Mouse (Mus musculus): ENCODE results near the gene Arl15. TPM values are rescaled to one million over a fixed set of nuclear protein-coding genes. Genes with fewer than 3 reads are reported as not detected.

Arl15 gene
- total RNA-seq, 2 experiments from 2014 or later, result 12.5 to 21.6 TPM

- ATAC-seq (replicated peaks; ENCODE audit: low FRiP score, low TSS enrichment, poor library complexity, severe bottlenecking), result no peak
Measured at GRCm38 (mm10) chr13:113897498-113897897, 103.2 kb downstream of the Arl15 start.

GRCm38 (mm10) chr13:113897951-113898350, 103.6 kb downstream of the Arl15 start:
- no peak for ATAC-seq (replicated peaks; ENCODE audit: low FRiP score, low TSS enrichment, poor library complexity, severe bottlenecking)

- ATAC-seq (replicated peaks; ENCODE audit: low FRiP score, low TSS enrichment, poor library complexity, severe bottlenecking), result no peak
Measured at GRCm38 (mm10) chr13:113901001-113901545, 106.8 kb downstream of the Arl15 start.

GRCm38 (mm10) chr13:113903255-113903654, 109.0 kb downstream of the Arl15 start:
- ATAC-seq (replicated peaks; ENCODE audit: low FRiP score, low TSS enrichment, poor library complexity, severe bottlenecking), result peak; percentile 73

GRCm38 (mm10) chr13:113911986-113912519, 117.7 kb downstream of the Arl15 start:
- ATAC-seq (replicated peaks; ENCODE audit: low FRiP score, low TSS enrichment, poor library complexity, severe bottlenecking), result no peak

GRCm38 (mm10) chr13:113914551-113914971, 120.3 kb downstream of the Arl15 start:
- ATAC-seq (replicated peaks; ENCODE audit: low FRiP score, low TSS enrichment, poor library complexity, severe bottlenecking), result no peak

GRCm38 (mm10) chr13:113915700-113916099, 121.4 kb downstream of the Arl15 start:
- no peak for ATAC-seq (replicated peaks; ENCODE audit: low FRiP score, low TSS enrichment, poor library complexity, severe bottlenecking)

- no peak for ATAC-seq (replicated peaks; ENCODE audit: low FRiP score, low TSS enrichment, poor library complexity, severe bottlenecking)
Measured at GRCm38 (mm10) chr13:113916761-113917160, 122.5 kb downstream of the Arl15 start.

- no peak for ATAC-seq (replicated peaks; ENCODE audit: low FRiP score, low TSS enrichment, poor library complexity, severe bottlenecking)
Measured at GRCm38 (mm10) chr13:113917376-113917775, 123.1 kb downstream of the Arl15 start.

GRCm38 (mm10) chr13:113917868-113918411, 123.6 kb downstream of the Arl15 start:
- no peak for ATAC-seq (replicated peaks; ENCODE audit: low FRiP score, low TSS enrichment, poor library complexity, severe bottlenecking)

- no peak for ATAC-seq (replicated peaks; ENCODE audit: low FRiP score, low TSS enrichment, poor library complexity, severe bottlenecking)
Measured at GRCm38 (mm10) chr13:113918668-113919067, 124.4 kb downstream of the Arl15 start.

GRCm38 (mm10) chr13:113935697-113936096, 141.4 kb downstream of the Arl15 start:
- ATAC-seq (replicated peaks; ENCODE audit: low FRiP score, low TSS enrichment, poor library complexity, severe bottlenecking), result no peak

- no peak for ATAC-seq (replicated peaks; ENCODE audit: low FRiP score, low TSS enrichment, poor library complexity, severe bottlenecking)
Measured at GRCm38 (mm10) chr13:113937231-113937630, 142.9 kb downstream of the Arl15 start.

- ATAC-seq (replicated peaks; ENCODE audit: low FRiP score, low TSS enrichment, poor library complexity, severe bottlenecking), result no peak
Measured at GRCm38 (mm10) chr13:113938561-113938960, 144.3 kb downstream of the Arl15 start.

- ATAC-seq (replicated peaks; ENCODE audit: low FRiP score, low TSS enrichment, poor library complexity, severe bottlenecking), result no peak
Measured at GRCm38 (mm10) chr13:113939097-113939496, 144.8 kb downstream of the Arl15 start.

- no peak for ATAC-seq (replicated peaks; ENCODE audit: low FRiP score, low TSS enrichment, poor library complexity, severe bottlenecking)
Measured at GRCm38 (mm10) chr13:113939681-113940080, 145.4 kb downstream of the Arl15 start.

GRCm38 (mm10) chr13:113940151-113940550, 145.8 kb downstream of the Arl15 start:
- no peak for ATAC-seq (replicated peaks; ENCODE audit: low FRiP score, low TSS enrichment, poor library complexity, severe bottlenecking)

GRCm38 (mm10) chr13:113941943-113942342, 147.6 kb downstream of the Arl15 start:
- ATAC-seq (replicated peaks; ENCODE audit: low FRiP score, low TSS enrichment, poor library complexity, severe bottlenecking), result no peak

- ATAC-seq (replicated peaks; ENCODE audit: low FRiP score, low TSS enrichment, poor library complexity, severe bottlenecking), result no peak
Measured at GRCm38 (mm10) chr13:113947546-113947945, 153.2 kb downstream of the Arl15 start.

- ATAC-seq (replicated peaks; ENCODE audit: low FRiP score, low TSS enrichment, poor library complexity, severe bottlenecking), result no peak
Measured at GRCm38 (mm10) chr13:113949708-113950107, 155.4 kb downstream of the Arl15 start.

GRCm38 (mm10) chr13:113950131-113950530, 155.8 kb downstream of the Arl15 start:
- ATAC-seq (replicated peaks; ENCODE audit: low FRiP score, low TSS enrichment, poor library complexity, severe bottlenecking), result no peak
